Mouse (Mus musculus) neural tube, embryonic 12.5 days (tissue): Measurements from ENCODE around the gene Syngap1. TPM values are rescaled to one million over a fixed set of nuclear protein-coding genes. Genes with fewer than 3 reads are reported as not detected.
"Not testable (repeated sequence)": the region's sequence is repeated elsewhere in the genome, so short reads cannot be mapped to it uniquely, and the experiment has no call there.

ENCODE experiments used
- ATAC-seq: fragments of 200-750 bp; cut with Nextera tagmentation; 2 replicates; pipeline ENCODE4 v1.8.0; 2017; ENCODE audit warnings: low read depth, mild to moderate bottlenecking, moderate TSS enrichment, moderate library complexity; ENCODE audit not compliant: low FRiP score
- H3K27ac ChIP-seq: fragments of 300-500 bp; sonication (generic); 2 replicates; pipeline ENCODE4 v1.5.1; 2016
- H3K27me3 ChIP-seq: fragments of 300-500 bp; sonication (generic); replicated peaks from 2 replicates; pipeline ENCODE4 v1.6.1; 2016; ENCODE audit warnings: mild to moderate bottlenecking
- H3K36me3 ChIP-seq: fragments of 300-500 bp; sonication (generic); 2 replicates; pipeline ENCODE4 v1.6.1; 2016; ENCODE audit warnings: mild to moderate bottlenecking
- H3K4me1 ChIP-seq: fragments of 300-500 bp; sonication (generic); 2 replicates; pipeline ENCODE4 v1.6.1; 2016
- H3K4me2 ChIP-seq: fragments of 300-500 bp; sonication (generic); replicated peaks from 2 replicates; pipeline ENCODE4 v1.6.1; 2016; ENCODE audit warnings: mild to moderate bottlenecking
- H3K4me3 ChIP-seq: fragments of 300-500 bp; sonication (generic); 2 replicates; pipeline ENCODE4 v1.5.1; 2016
- H3K9ac ChIP-seq: fragments of 300-500 bp; sonication (generic); 2 replicates; pipeline ENCODE4 v1.6.1; 2016; ENCODE audit warnings: mild to moderate bottlenecking
- H3K9me3 ChIP-seq: fragments of 300-500 bp; sonication (generic); 2 replicates; pipeline ENCODE4 v1.6.1; 2016; ENCODE audit warnings: mild to moderate bottlenecking
- WGBS: fragments of 180-500 bp; shearing (Covaris S2); methylation state at CpG from one replicate; pipeline ENCODE4 v1.1.7; 2016; 5-methylcytosine and 5-hydroxymethylcytosine counted together
- polyA plus RNA-seq: library from polyadenylated mRNA; unstranded; fragments of >200 nt; fragmentation: Nextera tagmentation; extraction: Ambion mirVana; gene quantifications from 2 replicates; pipeline ENCODE4 v1.2.1, GENCODE M21; 2016

Gene Syngap1
- polyA plus RNA-seq, 1 experiment from 2014 or later = 3.5 TPM

- H3K27ac ChIP-seq = no peak overlapping the region
- H3K4me2 ChIP-seq = peak overlapping the region; percentile 74
- 79% methylated on average over 2 of the region's 2 CpGs for WGBS
- H3K36me3 ChIP-seq = peaks cover 6% of the 10 kb centered on the region
- no peaks in the 10 kb centered on the region for H3K27me3 ChIP-seq
- ATAC-seq = no peak
- no peak overlapping the region for H3K9ac ChIP-seq
- H3K4me1 ChIP-seq = peaks cover 11% of the 10 kb centered on the region; the same call in 1 of the 2 replicates
- no peaks in the 10 kb centered on the region for H3K9me3 ChIP-seq
- H3K4me3 ChIP-seq = no peak overlapping the region; the same call in 1 of the 2 replicates
Measured at GRCm38 (mm10) chr17:26918343-26918742, 22.7 kb upstream of the Syngap1 start.

DNA sequence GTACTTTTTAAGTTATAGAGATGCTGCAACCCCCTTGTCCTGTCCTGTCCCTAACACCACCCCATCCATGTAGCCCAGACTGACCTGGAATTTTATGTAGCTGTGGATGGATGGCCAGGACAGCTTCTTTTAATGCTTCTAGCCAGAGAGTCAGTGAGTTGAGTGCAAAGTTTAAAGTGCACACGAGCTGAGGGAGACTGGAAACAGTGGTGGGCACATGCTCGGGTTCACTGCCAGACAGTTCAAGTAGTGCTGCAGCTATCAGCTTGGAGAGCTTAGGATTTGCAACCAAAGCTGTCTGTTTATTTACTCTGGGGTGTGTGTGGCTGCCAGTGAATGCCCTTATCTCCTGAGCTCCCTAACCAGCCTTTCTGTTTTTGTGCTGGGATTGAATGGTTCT is 21.5 kb upstream of the Syngap1 start:
- not testable (repeated sequence) for H3K9ac ChIP-seq, H3K27me3 ChIP-seq, H3K36me3 ChIP-seq, ATAC-seq, H3K27ac ChIP-seq, H3K9me3 ChIP-seq, H3K4me3 ChIP-seq, H3K4me2 ChIP-seq
- peaks cover 11% of the 10 kb centered on the region; the same call in 1 of the 2 replicates for H3K4me1 ChIP-seq
- WGBS = 88% methylated on average over 2 of the region's 2 CpGs

- H3K9me3 ChIP-seq, H3K27me3 ChIP-seq, H3K9ac ChIP-seq, H3K4me2 ChIP-seq, H3K27ac ChIP-seq, ATAC-seq, H3K4me3 ChIP-seq: not testable (repeated sequence)
- 95% methylated on average over 5 of the region's 6 CpGs for WGBS
- Histone ChIP-seq H3K36me3 (peaks cover 19% of the 10 kb centered on the region), H3K4me1 (peaks cover 10% of the 10 kb centered on the region; the same call in 1 of the 2 replicates)
Measured at GRCm38 (mm10) chr17:26922368-26922767, 18.7 kb upstream of the Syngap1 start.

DNA sequence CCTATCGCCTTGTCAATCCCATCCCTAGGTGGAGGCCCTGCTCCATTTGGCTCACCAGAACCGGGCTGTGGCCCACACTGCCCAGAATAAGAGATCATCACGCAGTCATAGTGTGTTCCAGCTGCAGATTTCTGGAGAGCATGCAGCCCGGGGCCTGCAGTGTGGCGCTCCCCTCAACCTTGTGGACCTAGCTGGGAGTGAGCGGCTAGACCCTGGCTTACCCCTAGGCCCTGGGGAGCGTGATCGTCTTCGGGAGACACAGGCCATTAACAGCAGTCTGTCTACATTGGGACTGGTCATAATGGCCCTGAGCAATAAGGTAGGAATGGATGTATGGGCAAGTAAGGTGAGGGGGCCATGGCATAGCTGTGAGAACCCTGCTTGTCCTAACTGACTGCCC is 15.6 kb upstream of the Syngap1 start:
- H3K4me1 ChIP-seq, H3K9me3 ChIP-seq, ATAC-seq, H3K27ac ChIP-seq, H3K4me2 ChIP-seq, H3K4me3 ChIP-seq, H3K27me3 ChIP-seq: not testable (repeated sequence)
- 96% methylated on average over 9 of the region's 9 CpGs for WGBS
- peaks cover 32% of the 10 kb centered on the region for H3K36me3 ChIP-seq
- H3K9ac ChIP-seq = 0 out of 2 replicates have a peak overlapping the region, but pooled peaks have one; percentile 17

- H3K4me3 ChIP-seq, H3K4me2 ChIP-seq, ATAC-seq, H3K9me3 ChIP-seq, H3K27ac ChIP-seq, H3K9ac ChIP-seq, H3K27me3 ChIP-seq: not testable (repeated sequence)
- 66% methylated on average over 7 of the region's 7 CpGs for WGBS
- peaks cover 14% of the 10 kb centered on the region for H3K4me1 ChIP-seq
- H3K36me3 ChIP-seq = peaks cover 34% of the 10 kb centered on the region
Measured at GRCm38 (mm10) chr17:26931795-26932194, 9.3 kb upstream of the Syngap1 start.

DNA sequence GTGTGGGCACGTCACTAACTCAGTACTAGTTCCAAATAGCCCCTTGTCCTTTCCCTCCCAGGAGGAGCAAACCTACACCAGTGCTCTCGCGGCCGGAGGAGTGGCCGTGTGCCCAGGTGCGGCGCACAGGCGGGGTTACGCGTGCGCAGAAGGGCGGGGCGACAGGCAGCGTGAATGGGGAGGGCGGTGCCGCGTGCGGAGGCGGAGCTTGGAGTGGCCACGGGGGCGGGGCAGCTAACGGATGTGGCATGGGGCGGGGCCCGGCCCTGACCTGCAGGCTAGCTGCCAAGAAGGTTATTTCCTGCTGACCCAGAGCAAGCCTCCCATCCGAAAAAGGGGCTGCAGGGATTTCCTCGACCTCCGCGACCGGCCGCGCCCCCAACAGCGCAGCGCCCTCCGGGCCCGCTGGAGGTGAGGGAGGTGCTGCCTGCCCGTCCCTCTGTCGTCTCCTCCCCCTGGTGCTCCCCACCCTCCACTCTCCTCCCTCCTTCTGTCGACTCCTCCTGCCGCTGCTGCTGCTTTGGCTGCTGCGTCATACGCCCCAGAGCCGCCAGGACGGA is 8.1 kb upstream of the Syngap1 start, which contains the start of gene Phf1:
TSS of gene Phf1 (plus strand) at position 214 of the 560 bp plus-strand sequence.
- H3K36me3 ChIP-seq = peaks cover 35% of the 10 kb centered on the region
- WGBS = under 1% methylated on average over 43 of the region's 43 CpGs

GRCm38 (mm10) chr17:26933419-26933818 is 7.6 kb upstream of the Syngap1 start:
- Histone ChIP-seq H3K36me3 (peaks cover 34% of the 10 kb centered on the region), H3K4me3 (peak overlapping the region; percentile 66), H3K27ac (peak overlapping the region; percentile 59; the same call in 1 of the 2 replicates), H3K4me2 (peak overlapping the region; percentile 91), H3K27me3 (no peaks in the 10 kb centered on the region), H3K9me3 (no peaks in the 10 kb centered on the region), H3K9ac (peak overlapping the region; percentile 77), H3K4me1 (peaks cover 24% of the 10 kb centered on the region)
- WGBS = 15% methylated on average over 13 of the region's 13 CpGs
- peak; percentile 26 for ATAC-seq

More for the DNA sequence above, 8.1 kb upstream of the Syngap1 start, which contains the start of gene Phf1:
- Histone ChIP-seq H3K9me3 (no peaks in the 10 kb centered on the region), H3K27me3 (no peaks in the 10 kb centered on the region), H3K27ac (peak within 1 kb of the TSS; percentile 59; the same call in 1 of the 2 replicates), H3K9ac (peak within 1 kb of the TSS; percentile 77), H3K4me3 (peak within 1 kb of the TSS; percentile 66), H3K4me2 (peak within 1 kb of the TSS; percentile 91), H3K4me1 (peaks cover 19% of the 10 kb centered on the region)
- peak; percentile 85 for ATAC-seq

DNA sequence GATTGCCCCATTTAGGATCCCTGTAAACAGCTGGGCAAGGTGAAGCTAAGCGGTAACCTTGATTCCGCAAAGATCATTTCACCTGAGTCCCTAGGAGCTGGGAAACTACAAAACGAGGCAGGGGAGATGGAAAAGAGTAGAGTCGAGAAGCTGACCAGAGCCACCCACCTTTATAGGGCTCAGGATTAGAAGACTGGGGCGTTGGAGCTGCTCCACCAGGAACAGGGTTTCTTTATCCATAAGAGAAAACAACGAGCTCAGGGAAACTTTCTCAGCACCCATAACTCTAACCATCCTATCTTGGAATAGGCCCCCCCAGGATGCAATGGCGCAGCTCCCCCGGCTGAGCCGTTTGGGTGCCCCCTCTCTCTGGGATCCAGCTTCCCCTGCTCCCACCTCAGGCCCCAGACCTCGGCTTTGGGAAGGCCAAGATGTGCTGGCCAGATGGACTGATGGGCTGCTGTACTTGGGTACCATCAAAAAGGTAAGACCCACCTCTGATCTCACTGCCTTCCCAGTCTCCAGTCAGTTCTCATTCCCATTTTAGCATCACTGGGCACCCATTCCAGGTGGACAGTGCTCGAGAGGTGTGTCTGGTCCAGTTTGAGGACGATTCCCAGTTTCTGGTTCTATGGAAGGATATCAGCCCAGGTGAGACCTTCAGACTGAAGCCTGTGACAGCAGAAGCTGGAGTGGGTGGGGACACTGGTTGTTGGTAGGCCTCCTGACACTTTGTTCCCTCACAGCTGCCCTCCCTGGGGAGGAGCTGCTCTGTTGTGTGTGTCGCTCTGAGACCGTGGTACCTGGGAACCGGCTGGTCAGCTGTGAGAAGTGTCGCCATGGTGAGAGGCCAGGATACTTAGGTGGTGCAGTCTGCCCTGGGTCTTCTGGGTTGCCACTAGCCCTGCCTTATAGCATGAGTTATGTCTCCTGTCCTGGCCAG is 6.9 kb upstream of the Syngap1 start:
- no peak for ATAC-seq
- H3K36me3 ChIP-seq = peaks cover 29% of the 10 kb centered on the region
- H3K9ac ChIP-seq = no peak overlapping the region
- no peak overlapping the region for H3K27ac ChIP-seq
- H3K4me1 ChIP-seq = peaks cover 29% of the 10 kb centered on the region
- no peaks in the 10 kb centered on the region for H3K27me3 ChIP-seq
- peak overlapping the region; percentile 66 for H3K4me3 ChIP-seq
- peak overlapping the region; percentile 91 for H3K4me2 ChIP-seq
- no peaks in the 10 kb centered on the region for H3K9me3 ChIP-seq
- 85% methylated on average over 16 of the region's 16 CpGs for WGBS

DNA sequence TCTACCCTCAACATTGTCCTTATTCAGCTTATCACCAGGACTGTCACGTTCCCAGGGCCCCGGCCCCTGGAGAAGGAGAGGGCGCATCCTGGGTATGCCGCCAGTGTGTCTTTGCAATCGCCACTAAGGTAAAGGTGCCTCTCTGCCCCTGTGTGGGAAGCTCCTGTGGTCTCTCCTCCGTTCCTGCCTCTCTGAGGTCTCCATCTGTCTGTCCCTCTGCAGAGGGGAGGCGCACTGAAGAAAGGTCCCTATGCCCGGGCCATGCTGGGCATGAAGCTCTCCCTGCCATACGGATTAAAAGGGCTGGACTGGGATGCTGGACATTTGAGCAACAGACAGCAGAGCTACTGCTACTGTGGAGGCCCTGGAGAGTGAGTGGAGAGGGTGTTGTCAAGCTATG is 6.0 kb upstream of the Syngap1 start:
- WGBS = 93% methylated on average over 9 of the region's 9 CpGs
- no peak overlapping the region for H3K9ac ChIP-seq

GRCm38 (mm10) chr17:26936453-26936852 is 4.6 kb upstream of the Syngap1 start:
- Histone ChIP-seq H3K4me3 (no peak overlapping the region), H3K9ac (no peak overlapping the region), H3K4me2 (no peak overlapping the region; the same call in 1 of the 2 replicates), H3K9me3 (no peaks in the 10 kb centered on the region), H3K27ac (no peak overlapping the region), H3K36me3 (peaks cover 28% of the 10 kb centered on the region), H3K4me1 (peaks cover 46% of the 10 kb centered on the region), H3K27me3 (no peaks in the 10 kb centered on the region)
- no peak for ATAC-seq
- 84% methylated on average over 12 of the region's 12 CpGs for WGBS

More for the DNA sequence above, 6.0 kb upstream of the Syngap1 start:
- Histone ChIP-seq H3K36me3 (peaks cover 28% of the 10 kb centered on the region), H3K4me1 (peaks cover 33% of the 10 kb centered on the region), H3K27me3 (no peaks in the 10 kb centered on the region), H3K27ac (no peak overlapping the region), H3K4me3 (no peak overlapping the region), H3K9me3 (no peaks in the 10 kb centered on the region), H3K4me2 (no peak overlapping the region)
- no peak for ATAC-seq

DNA sequence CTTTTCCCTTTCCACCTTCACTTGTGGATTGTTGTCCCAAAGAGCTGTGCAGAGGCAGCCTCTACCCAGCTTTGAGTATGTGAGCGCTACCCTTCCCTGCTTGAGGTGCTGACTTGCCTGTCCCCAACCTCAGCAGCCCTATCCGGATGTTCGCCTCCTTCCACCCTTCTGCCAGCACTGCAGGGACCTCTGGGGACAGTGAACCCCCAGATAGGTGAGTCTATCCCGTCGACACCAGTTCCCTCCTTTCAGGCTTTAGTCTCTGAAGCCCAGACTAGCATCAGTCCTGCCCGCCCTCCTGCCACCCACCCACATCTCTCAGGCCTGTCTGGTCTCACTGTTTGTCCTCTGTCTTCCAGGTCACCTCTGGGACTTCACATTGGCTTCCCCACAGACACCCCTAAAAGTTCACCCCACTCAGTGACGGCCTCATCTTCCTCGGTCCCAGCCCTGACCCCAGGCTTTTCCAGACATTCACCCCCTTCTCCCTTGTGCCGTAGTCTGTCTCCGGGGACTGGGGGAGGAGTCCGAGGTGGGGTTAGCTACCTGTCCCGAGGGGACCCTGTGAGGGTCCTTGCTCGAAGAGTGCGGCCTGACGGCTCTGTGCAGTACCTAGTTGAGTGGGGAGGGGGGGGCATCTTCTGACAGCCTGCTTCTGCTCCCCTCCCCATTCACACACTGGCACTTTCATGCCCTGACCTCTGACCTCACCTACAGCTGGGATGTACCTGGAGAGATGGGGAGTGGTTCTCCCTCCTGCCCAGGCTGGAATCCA is 3.9 kb upstream of the Syngap1 start:
- Histone ChIP-seq H3K36me3 (peaks cover 28% of the 10 kb centered on the region), H3K9me3 (no peaks in the 10 kb centered on the region), H3K9ac (no peak overlapping the region), H3K4me1 (peaks cover 53% of the 10 kb centered on the region), H3K27ac (no peak overlapping the region), H3K27me3 (no peaks in the 10 kb centered on the region), H3K4me3 (no peak overlapping the region), H3K4me2 (0 out of 2 replicates have a peak overlapping the region, but pooled peaks have one; percentile 96)
- ATAC-seq = no peak
- WGBS = 91% methylated on average over 15 of the region's 15 CpGs
